In genomic region chr12:69360655-69360996, GRCm38 (mm10) we compare ENCODE assay signal across 8 mouse cellular contexts. TPM values are rescaled to one million over a fixed set of nuclear protein-coding genes. Genes with fewer than 3 reads are reported as not detected.
DNase-seq lines count a peak whose midpoint lies in the region; ATAC-seq and TF ChIP-seq lines count a peak whose summit lies in the region.

No protein-coding gene starts in this region.

- no peak for TF ChIP-seq EP300 in stomach, postnatal 0 days (optimal IDR thresholded peaks at IDR 0.05)

- no peak overlapping the region for H3K4me2 ChIP-seq in forebrain, embryonic 11.5 days (ENCODE audit: low read depth, low read length, severe bottlenecking)
- H3K4me2 ChIP-seq in forebrain, embryonic 12.5 days: no peak overlapping the region
- H3K4me2 ChIP-seq in embryonic facial prominence, embryonic 11.5 days (ENCODE audit: low read depth, low read length): no peak overlapping the region
- H3K4me2 ChIP-seq in stomach, postnatal 0 days (replicated peaks; ENCODE audit: low read depth): no peak overlapping the region

- no peak overlapping the region for H3K27ac ChIP-seq in forebrain, embryonic 11.5 days (ENCODE audit: low read depth, low read length)
- no peak overlapping the region for H3K27ac ChIP-seq in forebrain, embryonic 12.5 days
- no peak overlapping the region for H3K27ac ChIP-seq in embryonic facial prominence, embryonic 11.5 days (replicated peaks; ENCODE audit: low read depth, low read length)
- H3K27ac ChIP-seq in stomach, postnatal 0 days (replicated peaks): no peak overlapping the region

- no peaks in the 10 kb centered on the region; the same call in 1 of the 2 replicates for H3K4me1 ChIP-seq in forebrain, embryonic 11.5 days (replicated peaks; ENCODE audit: control insufficient read depth, insufficient read depth, low read length)
- H3K4me1 ChIP-seq in forebrain, embryonic 12.5 days: peaks cover 25% of the 10 kb centered on the region
- no peaks in the 10 kb centered on the region for H3K4me1 ChIP-seq in embryonic facial prominence, embryonic 11.5 days (ENCODE audit: control insufficient read depth, insufficient read depth, low read length)
- H3K4me1 ChIP-seq in stomach, postnatal 0 days (replicated peaks; ENCODE audit: control insufficient read depth, insufficient read depth): no peaks in the 10 kb centered on the region

- no peak for ATAC-seq in forebrain, embryonic 11.5 days (replicated peaks; ENCODE audit: low FRiP score)
- ATAC-seq in forebrain, embryonic 12.5 days (ENCODE audit: low FRiP score): no peak; the same call in 1 of the 2 replicates
- no peak for ATAC-seq in embryonic facial prominence, embryonic 11.5 days (replicated peaks; ENCODE audit: insufficient number of reproducible peaks, low FRiP score, low TSS enrichment, low read depth)
- ATAC-seq in stomach, postnatal 0 days (ENCODE audit: low FRiP score, low TSS enrichment): peak; percentile 18; the same call in 1 of the 2 replicates

- no peak overlapping the region for H3K4me3 ChIP-seq in forebrain, embryonic 11.5 days (ENCODE audit: low read depth, low read length)
- no peak overlapping the region for H3K4me3 ChIP-seq in forebrain, embryonic 12.5 days (replicated peaks)
- H3K4me3 ChIP-seq in embryonic facial prominence, embryonic 11.5 days (ENCODE audit: low read depth, low read length): no peak overlapping the region
- H3K4me3 ChIP-seq in stomach, postnatal 0 days (ENCODE audit: low read depth, low read length): no peak overlapping the region

- no peaks in the 10 kb centered on the region for H3K27me3 ChIP-seq in forebrain, embryonic 11.5 days (ENCODE audit: control insufficient read depth, insufficient read depth, low read length)
- no peaks in the 10 kb centered on the region for H3K27me3 ChIP-seq in forebrain, embryonic 12.5 days
- H3K27me3 ChIP-seq in embryonic facial prominence, embryonic 11.5 days (ENCODE audit: control insufficient read depth, insufficient read depth, low read length): no peaks in the 10 kb centered on the region
- no peaks in the 10 kb centered on the region for H3K27me3 ChIP-seq in stomach, postnatal 0 days (ENCODE audit: control insufficient read depth, insufficient read depth, low read length)

- peak; percentile 56 for DNase-seq in forebrain, embryonic 11.5 days (ENCODE audit: low spot score)
- DNase-seq in urinary bladder, postnatal 36 days (ENCODE audit: low spot score in 2 of 2): peak; percentile 28 to 31
- DNase-seq in urinary bladder, postnatal 25 days (ENCODE audit: low spot score): no peak
- DNase-seq in embryonic facial prominence, embryonic 11.5 days (ENCODE audit: low spot score): peak; percentile 75
- DNase-seq in layer of hippocampus, adult 18-20 months (ENCODE audit: low spot score in 2 of 2): peak; percentile 28 to 88
- DNase-seq in lung, postnatal 10 days: peak; percentile 77
- peak; percentile 55 for DNase-seq in stomach, postnatal 0 days (ENCODE audit: low spot score)

- peak; percentile 93 for TF ChIP-seq CTCF in stomach, postnatal 0 days (IDR thresholded peaks at IDR 0.05; ENCODE audit: low read depth)

- H3K36me3 ChIP-seq in forebrain, embryonic 11.5 days (ENCODE audit: control insufficient read depth, insufficient read depth, low read length): no peaks in the 10 kb centered on the region
- H3K36me3 ChIP-seq in forebrain, embryonic 12.5 days (replicated peaks): no peaks in the 10 kb centered on the region
- no peaks in the 10 kb centered on the region for H3K36me3 ChIP-seq in embryonic facial prominence, embryonic 11.5 days (replicated peaks; ENCODE audit: control insufficient read depth, insufficient read depth, low read depth, low read length)
- H3K36me3 ChIP-seq in stomach, postnatal 0 days (ENCODE audit: control insufficient read depth, insufficient read depth, low read length): no peaks in the 10 kb centered on the region

- H3K9ac ChIP-seq in forebrain, embryonic 11.5 days (ENCODE audit: low read length): no peak overlapping the region
- H3K9ac ChIP-seq in forebrain, embryonic 12.5 days: no peak overlapping the region
- no peak overlapping the region for H3K9ac ChIP-seq in embryonic facial prominence, embryonic 11.5 days (replicated peaks; ENCODE audit: low read length)
- no peak overlapping the region for H3K9ac ChIP-seq in stomach, postnatal 0 days (ENCODE audit: low read length)

- WGBS in forebrain, embryonic 11.5 days: 19% methylated on average over 5 of the region's 5 CpGs
- 19% methylated on average over 5 of the region's 5 CpGs for WGBS in forebrain, embryonic 12.5 days
- 18% methylated on average over 5 of the region's 5 CpGs for WGBS in embryonic facial prominence, embryonic 11.5 days
- 11% methylated on average over 5 of the region's 5 CpGs for WGBS in stomach, postnatal 0 days

- no peaks in the 10 kb centered on the region for H3K9me3 ChIP-seq in forebrain, embryonic 11.5 days (ENCODE audit: control insufficient read depth, low read length)
- no peaks in the 10 kb centered on the region for H3K9me3 ChIP-seq in forebrain, embryonic 12.5 days
- no peaks in the 10 kb centered on the region for H3K9me3 ChIP-seq in embryonic facial prominence, embryonic 11.5 days (replicated peaks; ENCODE audit: control insufficient read depth, low read length)
- H3K9me3 ChIP-seq in stomach, postnatal 0 days (ENCODE audit: control insufficient read depth, low read length): no peaks in the 10 kb centered on the region

RNA-seq across cellular contexts. Expression of gene Nemf, which starts 3.7 kb away (rescaled TPM):
- polyA plus RNA-seq in forebrain, embryonic 11.5 days (2014; fragmentation: Nextera tagmentation; extraction: Ambion mirVana): 92.2 and 98.0 TPM in 2 replicates
- polyA plus RNA-seq in forebrain, embryonic 12.5 days (2016; fragmentation: Nextera tagmentation; extraction: Ambion mirVana): 93.3 and 98.4 TPM in 2 replicates
- polyA plus RNA-seq in embryonic facial prominence, embryonic 11.5 days (2014; fragmentation: Nextera tagmentation; extraction: Ambion mirVana): 77.4 and 89.8 TPM in 2 replicates
- total RNA-seq in layer of hippocampus, adult 18-20 months (2021): 10 to 100 TPM; 43.5 to 54.5 TPM
- polyA plus RNA-seq in stomach, postnatal 0 days (2015; fragmentation: Nextera tagmentation; extraction: Ambion mirVana): 46.5 and 50.0 TPM in 2 replicates

RNA-seq across cellular contexts. Expression of gene Arf6, which starts 11.3 kb away (rescaled TPM):
- polyA plus RNA-seq in forebrain, embryonic 11.5 days (2014; fragmentation: Nextera tagmentation; extraction: Ambion mirVana): 48.7 and 59.7 TPM in 2 replicates
- polyA plus RNA-seq in forebrain, embryonic 12.5 days (2016; fragmentation: Nextera tagmentation; extraction: Ambion mirVana): 46.8 and 54.6 TPM in 2 replicates
- 53.7 and 56.4 TPM in 2 replicates for polyA plus RNA-seq in embryonic facial prominence, embryonic 11.5 days (2014; fragmentation: Nextera tagmentation; extraction: Ambion mirVana)
- 10 to 100 TPM; 47.2 to 49.9 TPM for total RNA-seq in layer of hippocampus, adult 18-20 months (2021)
- polyA plus RNA-seq in stomach, postnatal 0 days (2015; fragmentation: Nextera tagmentation; extraction: Ambion mirVana): 97.8 and 116 TPM in 2 replicates

RNA-seq across cellular contexts. Expression of gene Gm9887, which starts 11.6 kb away (rescaled TPM):
- 0.80 and 2.3 TPM in 2 replicates for polyA plus RNA-seq in forebrain, embryonic 11.5 days (2014; fragmentation: Nextera tagmentation; extraction: Ambion mirVana)
- polyA plus RNA-seq in forebrain, embryonic 12.5 days (2016; fragmentation: Nextera tagmentation; extraction: Ambion mirVana): 2.1 and 2.3 TPM in 2 replicates
- 1.0 and 1.9 TPM in 2 replicates for polyA plus RNA-seq in embryonic facial prominence, embryonic 11.5 days (2014; fragmentation: Nextera tagmentation; extraction: Ambion mirVana)
- not detected for total RNA-seq in layer of hippocampus, adult 18-20 months (2021)
- 2.4 and 4.1 TPM in 2 replicates for polyA plus RNA-seq in stomach, postnatal 0 days (2015; fragmentation: Nextera tagmentation; extraction: Ambion mirVana)
